Mouse (Mus musculus): ENCODE data around the gene Psmd1.

DNA sequence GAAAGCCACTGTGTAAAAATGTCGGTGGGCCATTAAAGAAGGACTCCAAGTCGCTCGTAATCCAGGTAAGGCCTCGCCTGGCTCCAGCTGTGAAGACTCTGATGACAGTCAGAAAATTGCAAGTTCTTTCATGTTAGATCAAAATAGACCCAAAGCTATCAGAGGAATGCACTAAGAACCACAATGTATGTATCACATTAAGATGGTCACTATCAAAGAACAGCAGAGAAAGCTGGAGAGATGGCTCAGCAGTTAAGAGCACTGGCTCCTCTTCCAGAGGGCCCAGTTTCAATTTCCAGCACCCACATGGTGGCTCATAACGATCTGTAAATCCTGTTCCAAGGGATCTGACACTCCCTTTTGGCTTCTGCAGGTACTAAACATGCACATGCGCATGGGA is 95.9 kb downstream of the Psmd1 start:
- no peak for TF ChIP-seq ZNF384 (IDR thresholded peaks at IDR 0.05; ENCODE audit: low read depth, low read length)
- no peak for TF ChIP-seq ZC3H11A (IDR thresholded peaks at IDR 0.05; ENCODE audit: borderline replicate concordance, low read depth, low read length)
- no peak for TF ChIP-seq HCFC1 (IDR thresholded peaks at IDR 0.05; ENCODE audit: borderline replicate concordance, insufficient read depth, low read length)
- TF ChIP-seq CHD2 (IDR thresholded peaks at IDR 0.05; ENCODE audit: low read depth, low read length) = no peak
